Mouse (Mus musculus) stomach, postnatal 0 days (tissue): ENCODE results near the gene Cyp46a1.

Experiments
- CTCF ChIP-seq: IDR thresholded peaks from 2 replicates; pipeline ENCODE4 v1.5.1; 2016; ENCODE audit warnings: antibody characterized with exemption, low read depth, mild to moderate bottlenecking, moderate library complexity
- EP300 ChIP-seq: optimal IDR thresholded peaks from 2 replicates; pipeline ENCODE3; 2016; ENCODE audit warnings: antibody characterized with exemption

- TF ChIP-seq CTCF: no peak
- TF ChIP-seq EP300: no peak
Observed at GRCm38 (mm10) chr12:108333481-108333882, 699 bp upstream of the Cyp46a1 start.
